Mouse (Mus musculus): ENCODE results near the gene Prr36. TPM values are rescaled to one million over a fixed set of nuclear protein-coding genes. Genes with fewer than 3 reads are reported as not detected.

Prr36 gene
- polyA plus RNA-seq, 1 experiment from 2014 or later: 2.7 TPM

DNA sequence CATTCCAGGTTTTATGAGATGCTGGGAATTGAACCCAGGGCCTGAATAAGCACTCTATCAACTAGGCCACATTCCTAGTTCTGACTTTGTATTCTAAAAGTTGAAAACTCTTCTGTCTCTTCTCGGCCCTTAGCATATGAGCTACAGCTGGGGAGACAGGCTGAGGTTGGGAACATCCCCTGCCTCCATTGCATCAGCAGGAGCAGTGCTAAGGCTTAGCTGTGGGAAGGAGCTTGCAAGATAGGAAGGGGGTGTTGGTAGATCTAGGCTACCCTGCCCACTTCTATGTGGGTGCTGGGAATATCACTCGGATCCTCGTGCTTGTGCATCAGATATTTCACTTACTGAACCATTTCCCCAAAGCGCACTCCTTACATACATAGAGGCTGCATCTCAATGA is 10.7 kb upstream of the Prr36 start:
- WGBS: 89% methylated on average over 4 of the region's 4 CpGs
- Histone ChIP-seq H3K27ac (ENCODE audit: low read length) (no peak overlapping the region), H3K4me2 (ENCODE audit: low read depth, low read length) (no peak overlapping the region), H3K27me3 (ENCODE audit: control insufficient read depth, insufficient read depth, low read length) (peaks cover 6% of the 10 kb centered on the region; the same call in 1 of the 2 replicates), H3K9ac (ENCODE audit: low read length) (no peak overlapping the region), H3K4me1 (ENCODE audit: control insufficient read depth, insufficient read depth, low read length) (0 out of 2 replicates have a peak, but pooled peaks cover 4% of the 10 kb centered on the region), H3K36me3 (ENCODE audit: control insufficient read depth, insufficient read depth, low read length) (no peaks in the 10 kb centered on the region), H3K4me3 (replicated peaks; ENCODE audit: low read length) (no peak overlapping the region), H3K9me3 (replicated peaks; ENCODE audit: control insufficient read depth, low read length) (no peaks in the 10 kb centered on the region)
- no peak for ATAC-seq (ENCODE audit: insufficient read depth, low FRiP score)

DNA sequence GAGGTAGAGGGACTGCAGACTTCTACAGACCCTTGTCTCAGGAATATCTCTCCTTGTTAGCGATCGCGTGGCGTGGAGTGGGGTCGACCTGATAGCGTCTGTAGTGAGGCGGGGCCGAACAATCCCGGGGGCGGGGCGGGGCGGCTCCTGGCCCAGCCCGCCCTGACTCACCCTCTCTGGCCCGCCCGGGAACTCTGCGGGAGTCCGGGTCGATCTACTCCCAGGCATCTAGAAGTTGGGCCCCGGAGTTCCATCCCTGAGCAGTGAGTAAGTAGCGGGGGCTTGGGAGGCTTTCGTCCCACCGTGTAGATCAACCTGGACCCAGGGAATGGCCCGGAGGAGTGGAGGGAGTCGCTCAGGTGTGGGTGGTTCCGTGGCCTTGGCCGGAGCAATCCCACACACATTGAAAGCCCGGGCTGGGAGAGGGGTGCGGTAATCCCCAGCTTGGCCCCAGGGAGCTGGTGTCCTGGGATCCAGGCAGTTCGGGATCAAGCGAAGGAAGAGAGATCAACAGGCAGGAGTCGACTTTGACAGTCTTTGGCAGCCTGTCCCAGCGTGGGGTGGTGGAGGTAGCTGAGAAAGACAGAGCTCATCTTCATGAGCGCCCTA is 9.6 kb upstream of the Prr36 start, which contains the start of gene Lrrc8e:
Gene Lrrc8e, plus strand, starts transcription at position 89 of the 609 bp plus-strand sequence.
- 6% methylated on average over 33 of the region's 33 CpGs for WGBS
- peaks cover 6% of the 10 kb centered on the region; the same call in 1 of the 2 replicates for H3K27me3 ChIP-seq (ENCODE audit: control insufficient read depth, insufficient read depth, low read length)
- H3K4me2 ChIP-seq (ENCODE audit: low read depth, low read length): peak within 1 kb of the TSS; percentile 62
- H3K4me3 ChIP-seq (replicated peaks; ENCODE audit: low read length): peak within 1 kb of the TSS; percentile 51
- H3K36me3 ChIP-seq (ENCODE audit: control insufficient read depth, insufficient read depth, low read length): no peaks in the 10 kb centered on the region
- H3K4me1 ChIP-seq (ENCODE audit: control insufficient read depth, insufficient read depth, low read length): 0 out of 2 replicates have a peak, but pooled peaks cover 4% of the 10 kb centered on the region
- H3K9me3 ChIP-seq (replicated peaks; ENCODE audit: control insufficient read depth, low read length): no peaks in the 10 kb centered on the region
- peak; percentile 87 for ATAC-seq (ENCODE audit: insufficient read depth, low FRiP score)
- H3K9ac ChIP-seq (ENCODE audit: low read length): peak within 1 kb of the TSS; percentile 75
- H3K27ac ChIP-seq (ENCODE audit: low read length): no peak within 1 kb of the TSS

DNA sequence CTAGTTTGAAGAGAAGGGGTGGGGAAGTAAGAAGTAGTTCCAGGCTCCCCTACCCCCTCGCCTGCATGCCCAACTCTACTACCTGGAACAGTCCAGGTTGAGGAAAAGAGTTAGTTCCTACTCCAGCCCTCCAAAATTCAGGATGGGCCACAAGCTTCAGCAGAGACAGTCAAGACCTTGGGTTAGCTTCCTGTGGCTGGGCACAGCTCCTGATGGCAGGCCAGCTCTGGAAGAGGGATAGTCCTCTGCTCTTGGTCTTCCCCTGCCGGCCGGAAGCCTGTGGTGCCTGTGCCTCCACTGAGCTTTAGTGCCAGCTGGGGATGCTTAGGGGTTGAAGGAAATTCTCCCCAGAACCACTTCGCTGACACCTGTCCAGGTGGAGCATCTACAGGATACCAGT is 9.1 kb upstream of the Prr36 start:
- Histone ChIP-seq H3K9ac (ENCODE audit: low read length) (peak overlapping the region; percentile 75), H3K4me3 (replicated peaks; ENCODE audit: low read length) (peak overlapping the region; percentile 51), H3K9me3 (replicated peaks; ENCODE audit: control insufficient read depth, low read length) (no peaks in the 10 kb centered on the region), H3K27ac (ENCODE audit: low read length) (no peak overlapping the region), H3K4me2 (ENCODE audit: low read depth, low read length) (peak overlapping the region; percentile 62), H3K27me3 (ENCODE audit: control insufficient read depth, insufficient read depth, low read length) (peaks cover 6% of the 10 kb centered on the region; the same call in 1 of the 2 replicates), H3K4me1 (ENCODE audit: control insufficient read depth, insufficient read depth, low read length) (0 out of 2 replicates have a peak, but pooled peaks cover 4% of the 10 kb centered on the region), H3K36me3 (ENCODE audit: control insufficient read depth, insufficient read depth, low read length) (no peaks in the 10 kb centered on the region)
- WGBS: 29% methylated on average over 4 of the region's 4 CpGs
- peak; percentile 16; the same call in 1 of the 2 replicates for ATAC-seq (ENCODE audit: insufficient read depth, low FRiP score)

- no peak overlapping the region for H3K4me2 ChIP-seq (ENCODE audit: low read depth, low read length)
- H3K27ac ChIP-seq (ENCODE audit: low read length): no peak overlapping the region
- no peaks in the 10 kb centered on the region for H3K36me3 ChIP-seq (ENCODE audit: control insufficient read depth, insufficient read depth, low read length)
- no peak for ATAC-seq (ENCODE audit: insufficient read depth, low FRiP score)
- no peak overlapping the region for H3K9ac ChIP-seq (ENCODE audit: low read length)
- 0 out of 2 replicates have a peak, but pooled peaks cover 4% of the 10 kb centered on the region for H3K4me1 ChIP-seq (ENCODE audit: control insufficient read depth, insufficient read depth, low read length)
- peaks cover 14% of the 10 kb centered on the region; the same call in 1 of the 2 replicates for H3K27me3 ChIP-seq (ENCODE audit: control insufficient read depth, insufficient read depth, low read length)
- H3K4me3 ChIP-seq (replicated peaks; ENCODE audit: low read length): no peak overlapping the region
- no peaks in the 10 kb centered on the region for H3K9me3 ChIP-seq (replicated peaks; ENCODE audit: control insufficient read depth, low read length)
Observed at GRCm38 (mm10) chr8:4222059-4222458, 4.8 kb upstream of the Prr36 start.

- Histone ChIP-seq H3K4me2 (ENCODE audit: low read depth, low read length) (no peak overlapping the region), H3K4me1 (ENCODE audit: control insufficient read depth, insufficient read depth, low read length) (0 out of 2 replicates have a peak, but pooled peaks cover under 1% of the 10 kb centered on the region), H3K9me3 (replicated peaks; ENCODE audit: control insufficient read depth, low read length) (no peaks in the 10 kb centered on the region), H3K27me3 (ENCODE audit: control insufficient read depth, insufficient read depth, low read length) (peaks cover 20% of the 10 kb centered on the region; the same call in 1 of the 2 replicates), H3K4me3 (replicated peaks; ENCODE audit: low read length) (no peak overlapping the region), H3K36me3 (ENCODE audit: control insufficient read depth, insufficient read depth, low read length) (no peaks in the 10 kb centered on the region), H3K27ac (ENCODE audit: low read length) (no peak overlapping the region), H3K9ac (ENCODE audit: low read length) (no peak overlapping the region)
- ATAC-seq (ENCODE audit: insufficient read depth, low FRiP score): no peak
- WGBS: 89% methylated on average over 3 of the region's 3 CpGs
Observed at GRCm38 (mm10) chr8:4219617-4220016, 2.4 kb upstream of the Prr36 start.

- Histone ChIP-seq H3K27ac (ENCODE audit: low read length) (no peak overlapping the region), H3K9ac (ENCODE audit: low read length) (peak overlapping the region; percentile 66), H3K27me3 (ENCODE audit: control insufficient read depth, insufficient read depth, low read length) (peaks cover 20% of the 10 kb centered on the region; the same call in 1 of the 2 replicates), H3K9me3 (replicated peaks; ENCODE audit: control insufficient read depth, low read length) (no peaks in the 10 kb centered on the region), H3K4me3 (replicated peaks; ENCODE audit: low read length) (peak overlapping the region; percentile 50), H3K36me3 (ENCODE audit: control insufficient read depth, insufficient read depth, low read length) (no peaks in the 10 kb centered on the region), H3K4me1 (ENCODE audit: control insufficient read depth, insufficient read depth, low read length) (peaks cover 14% of the 10 kb centered on the region), H3K4me2 (ENCODE audit: low read depth, low read length) (peak overlapping the region; percentile 64)
- ATAC-seq (ENCODE audit: insufficient read depth, low FRiP score): no peak
- 12% methylated on average over 18 of the region's 18 CpGs for WGBS
Observed at GRCm38 (mm10) chr8:4216296-4216695, 963 bp downstream of the Prr36 start.

DNA sequence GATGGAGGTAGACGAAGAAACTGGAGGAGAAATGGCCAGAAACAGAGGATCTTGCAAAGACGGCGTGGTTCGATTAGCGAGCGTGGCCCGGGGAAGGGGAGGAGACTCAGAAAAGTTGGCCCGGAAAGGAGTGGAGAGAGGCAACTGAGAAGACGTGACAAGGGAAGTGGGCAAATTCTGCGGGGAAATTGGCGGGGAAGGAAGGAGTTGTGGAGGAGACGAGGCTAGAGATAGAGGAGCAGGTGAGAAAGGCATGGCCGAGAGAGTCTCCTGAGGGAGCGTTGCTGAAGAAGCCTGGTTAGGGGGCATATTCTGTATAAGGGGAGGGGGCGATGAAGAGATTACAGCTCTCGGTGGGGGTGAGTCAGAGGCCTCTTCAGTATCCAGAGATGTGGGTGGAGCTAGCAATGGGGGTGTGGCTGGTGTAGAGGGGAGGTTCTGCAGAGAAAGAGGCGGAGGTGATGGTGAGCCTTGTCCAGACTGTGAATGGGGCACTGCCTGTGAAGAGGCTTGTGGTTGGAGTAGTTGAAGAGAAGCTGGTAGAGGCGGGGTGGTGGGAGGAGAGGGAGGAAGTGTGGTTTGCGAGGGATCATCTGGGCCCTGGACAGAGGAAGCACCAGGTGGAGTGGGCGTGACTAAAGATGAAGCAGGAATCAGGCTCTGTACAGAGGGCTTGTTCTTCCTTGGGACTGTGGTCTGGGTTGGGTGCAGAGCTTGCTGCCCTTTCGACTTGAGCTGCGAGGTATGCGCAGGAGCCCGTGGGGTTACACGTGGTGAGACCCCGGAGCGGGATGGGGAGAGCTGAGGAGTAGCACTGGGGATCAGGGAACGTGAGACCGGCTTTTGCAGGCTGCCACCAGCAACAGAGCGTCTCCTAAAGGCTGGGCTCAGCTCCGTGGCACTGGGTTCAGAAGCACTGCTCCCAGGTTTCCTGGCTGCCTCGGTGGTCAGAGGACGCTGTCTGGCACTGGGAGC is 3.0 kb downstream of the Prr36 start:
- Histone ChIP-seq H3K27me3 (ENCODE audit: control insufficient read depth, insufficient read depth, low read length) (peaks cover 20% of the 10 kb centered on the region; the same call in 1 of the 2 replicates), H3K4me1 (ENCODE audit: control insufficient read depth, insufficient read depth, low read length) (peaks cover 14% of the 10 kb centered on the region), H3K4me2 (ENCODE audit: low read depth, low read length) (peak overlapping the region; percentile 96), H3K4me3 (replicated peaks; ENCODE audit: low read length) (peak overlapping the region; percentile 49), H3K27ac (ENCODE audit: low read length) (peak overlapping the region; percentile 46; the same call in 1 of the 2 replicates), H3K9me3 (replicated peaks; ENCODE audit: control insufficient read depth, low read length) (0 out of 2 replicates have a peak, but pooled peaks cover 3% of the 10 kb centered on the region), H3K36me3 (ENCODE audit: control insufficient read depth, insufficient read depth, low read length) (0 out of 2 replicates have a peak, but pooled peaks cover 6% of the 10 kb centered on the region), H3K9ac (ENCODE audit: low read length) (peak overlapping the region; percentile 59)
- peak; percentile 72 for ATAC-seq (ENCODE audit: insufficient read depth, low FRiP score)
- WGBS: 11% methylated on average over 33 of the region's 33 CpGs

DNA sequence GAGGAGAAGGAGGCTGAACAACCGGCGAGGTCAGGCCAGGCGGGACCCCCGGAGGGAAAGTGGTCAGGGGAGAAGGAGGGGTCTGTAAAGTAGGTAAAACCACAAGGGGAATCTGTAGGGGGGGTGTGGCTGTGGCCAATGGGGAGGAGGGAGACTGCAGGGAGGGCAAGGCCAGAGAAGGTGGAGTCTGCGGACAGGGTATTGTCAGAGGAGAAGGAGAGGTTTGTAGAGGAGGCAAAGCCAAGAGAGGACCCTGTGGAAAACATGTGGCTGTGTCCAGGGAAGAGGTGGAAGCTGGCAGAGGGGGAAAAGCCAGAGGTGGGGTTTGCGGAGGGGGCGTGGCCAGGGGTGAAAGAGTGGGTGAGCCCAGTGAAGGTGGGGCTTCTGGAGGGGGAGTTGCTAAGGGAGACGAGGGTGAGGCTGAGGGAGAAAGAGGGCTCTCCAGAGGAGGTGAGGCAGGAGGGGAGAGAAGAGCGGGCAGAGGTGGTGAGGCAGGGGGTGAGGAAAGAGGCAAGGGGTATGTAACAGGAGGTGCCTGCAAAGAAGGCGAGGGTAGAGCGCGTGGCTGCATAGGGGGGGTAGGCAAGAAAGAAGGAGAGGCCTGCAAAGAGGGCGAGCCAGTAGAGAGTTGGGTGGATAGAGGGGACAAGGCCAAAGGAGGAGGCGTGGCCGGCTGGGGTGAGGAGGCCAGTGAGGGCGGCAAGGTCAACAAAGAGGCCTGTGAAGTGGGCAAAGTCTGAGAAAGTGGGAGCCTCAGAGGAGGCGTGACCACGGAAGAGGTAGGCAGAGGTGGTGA is 3.9 kb downstream of the Prr36 start:
- H3K27ac ChIP-seq (ENCODE audit: low read length): peak overlapping the region; percentile 46
- 0 out of 2 replicates have a peak, but pooled peaks cover 5% of the 10 kb centered on the region for H3K9me3 ChIP-seq (replicated peaks; ENCODE audit: control insufficient read depth, low read length)
- peak overlapping the region; percentile 71 for H3K9ac ChIP-seq (ENCODE audit: low read length)
- H3K4me1 ChIP-seq (ENCODE audit: control insufficient read depth, insufficient read depth, low read length): peaks cover 14% of the 10 kb centered on the region
- 5% methylated on average over 18 of the region's 18 CpGs for WGBS
- H3K36me3 ChIP-seq (ENCODE audit: control insufficient read depth, insufficient read depth, low read length): 0 out of 2 replicates have a peak, but pooled peaks cover 6% of the 10 kb centered on the region
- H3K4me3 ChIP-seq (replicated peaks; ENCODE audit: low read length): peak overlapping the region; percentile 49
- ATAC-seq (ENCODE audit: insufficient read depth, low FRiP score): peak; percentile 81
- peak overlapping the region; percentile 96 for H3K4me2 ChIP-seq (ENCODE audit: low read depth, low read length)
- peaks cover 20% of the 10 kb centered on the region; the same call in 1 of the 2 replicates for H3K27me3 ChIP-seq (ENCODE audit: control insufficient read depth, insufficient read depth, low read length)

Measured in stomach, embryonic 16.5 days (tissue).